Mouse (Mus musculus): ENCODE measurements around the gene Rpia.

DNA sequence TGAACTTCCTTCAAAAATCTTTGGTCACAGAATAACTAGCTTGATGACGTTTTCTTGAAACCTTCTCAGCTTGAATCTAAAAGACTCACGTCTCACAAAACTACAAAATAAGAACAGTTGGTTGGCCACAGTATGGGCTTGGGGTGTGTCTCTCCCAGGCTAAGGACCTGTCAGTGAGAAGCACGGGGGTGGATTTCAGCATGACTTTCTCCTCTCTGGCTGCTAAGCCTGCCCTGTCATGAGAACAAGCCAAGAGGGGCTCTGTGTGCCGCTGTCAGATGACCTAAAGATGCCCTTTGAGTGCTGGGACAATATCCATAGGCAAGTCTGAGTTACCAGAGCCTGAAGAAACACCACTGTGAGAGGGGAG lies 20.5 kb upstream of the Rpia start:
- TF ChIP-seq POLR2A (IDR thresholded peaks at IDR 0.05; ENCODE audit: insufficient read depth, low read length) (no peak), CTCF (IDR thresholded peaks at IDR 0.05; ENCODE audit: low read depth, low read length) (no peak)

Measured in ES-Bruce4 (cell line).